Mouse (Mus musculus): ENCODE measurements around the gene Cisd1.

GRCm38 (mm10) chr10:71346722-71347508, 2.2 kb upstream of the Cisd1 start:
- TF ChIP-seq POLR2A (IDR thresholded peaks at IDR 0.05; ENCODE audit: borderline replicate concordance, control insufficient read depth, low read depth, low read length) (no peak), CTCF (IDR thresholded peaks at IDR 0.05; ENCODE audit: control insufficient read depth, insufficient read depth, low read length) (no peak)

Data from bone marrow, adult 2 months (tissue).